Mouse (Mus musculus) cerebellum, adult 9-11 months (tissue): ENCODE results near the gene Cyp2e1.

Source experiments
- DNase-seq: peaks from one replicate; pipeline ENCODE4 v3.0.0; 2022

Cyp2e1 gene

GRCm38 (mm10) chr7:140810496-140810895 lies 47.0 kb downstream of the Cyp2e1 start:
- no peak for DNase-seq

- DNase-seq: no peak
Measured at GRCm38 (mm10) chr7:140811714-140812113, 48.2 kb downstream of the Cyp2e1 start.

- DNase-seq: no peak
Measured at GRCm38 (mm10) chr7:140812850-140813249, 49.3 kb downstream of the Cyp2e1 start.

- DNase-seq: no peak
Measured at GRCm38 (mm10) chr7:140820173-140820572, 56.6 kb downstream of the Cyp2e1 start.

- DNase-seq: peak; percentile 52
Measured at GRCm38 (mm10) chr7:140821305-140821652, 57.7 kb downstream of the Cyp2e1 start.

- peak; percentile 89 for DNase-seq
Measured at GRCm38 (mm10) chr7:140821653-140822329, 58.3 kb downstream of the Cyp2e1 start, which contains the start of gene Zfp941. Zfp941 (minus strand) TSS chr7:140822178.

- no peak for DNase-seq
Measured at GRCm38 (mm10) chr7:140822731-140823130, 59.2 kb downstream of the Cyp2e1 start.
